Mouse (Mus musculus) small intestine, adult 2 months (tissue): ENCODE results near the gene BC049352. TPM values are rescaled to one million over a fixed set of nuclear protein-coding genes. Genes with fewer than 3 reads are reported as not detected.

Experiments
- H3K27ac ChIP-seq: fragments of 200-500 bp; 2 replicates; pipeline ENCODE4 v1.5.1; 2012; ENCODE audit warnings: low read depth, low read length, control low read depth, inconsistent platforms; ENCODE audit not compliant: insufficient read depth
- H3K27me3 ChIP-seq: fragments of 200-500 bp; 2 replicates; pipeline ENCODE4 v1.6.1; 2012; ENCODE audit warnings: mild to moderate bottlenecking, moderate library complexity, low read length, inconsistent platforms; ENCODE audit not compliant: control insufficient read depth, insufficient read depth
- H3K36me3 ChIP-seq: fragments of 200-500 bp; 2 replicates; pipeline ENCODE4 v1.6.1; 2012; ENCODE audit warnings: mild to moderate bottlenecking, low read length, control low read depth, inconsistent platforms; ENCODE audit not compliant: control insufficient read depth, insufficient read depth
- H3K4me1 ChIP-seq: fragments of 200-500 bp; 2 replicates; pipeline ENCODE4 v1.6.1; 2012; ENCODE audit warnings: low read length, inconsistent platforms, mixed read lengths; ENCODE audit not compliant: control insufficient read depth, insufficient read depth, insufficient read length
- H3K4me3 ChIP-seq: fragments of 200-500 bp; 2 replicates; pipeline ENCODE4 v1.5.1; 2012; ENCODE audit warnings: low read depth, mild to moderate bottlenecking, control low read depth, inconsistent platforms, low read length, moderate library complexity
- CTCF ChIP-seq: fragments of 200-500 bp; IDR thresholded peaks from 2 replicates; pipeline ENCODE4 v1.5.1; 2012; ENCODE audit warnings: low read depth, mild to moderate bottlenecking, control low read depth, inconsistent platforms, low read length, moderate library complexity, mixed read lengths; ENCODE audit not compliant: insufficient replicate concordance, insufficient read length; ENCODE audit errors: extremely low read depth
- POLR2A ChIP-seq: fragments of 200-500 bp; IDR thresholded peaks from 2 replicates; pipeline ENCODE4 v1.6.1; 2012; ENCODE audit warnings: low read depth, mild to moderate bottlenecking, control low read depth, inconsistent platforms, low read length, moderate library complexity
- WGBS: fragments of 180-500 bp; shearing (Covaris S2); methylation state at CpG from one replicate; pipeline ENCODE4 v1.1.7; 2018; 5-methylcytosine and 5-hydroxymethylcytosine counted together
- polyA plus RNA-seq: library from polyadenylated mRNA; depleted of rRNA; stranded (reverse); fragments of >200 nt; gene quantifications from 2 replicates; pipeline ENCODE4 v1.2.3, GENCODE M21; 2012; rRNA removed

BC049352 gene
- 0.10 TPM in 1 of 2 replicates, not detected in the other for polyA plus RNA-seq

GRCm38 (mm10) chr9:45181770-45182169 lies at the start of gene BC049352:
TSS of gene BC049352 (plus strand) at chr9:45182007.
- H3K36me3 ChIP-seq: peaks cover 72% of the 10 kb centered on the region
- H3K27ac ChIP-seq: no peak within 1 kb of the TSS
- WGBS: 25% methylated on average over 2 of the region's 2 CpGs
- no peaks in the 10 kb centered on the region; the same call in 1 of the 2 replicates for H3K4me1 ChIP-seq
- TF ChIP-seq POLR2A: no peak
- no peak for TF ChIP-seq CTCF
- H3K27me3 ChIP-seq: no peaks in the 10 kb centered on the region
- no peak within 1 kb of the TSS for H3K4me3 ChIP-seq

GRCm38 (mm10) chr9:45133484-45134310 lies 48.1 kb upstream of the BC049352 start:
- H3K27ac ChIP-seq: peak overlapping the region; percentile 83

GRCm38 (mm10) chr9:45136442-45137169 lies 45.2 kb upstream of the BC049352 start:
- 60% methylated on average over 7 of the region's 7 CpGs for WGBS
- H3K36me3 ChIP-seq: no peaks in the 10 kb centered on the region
- TF ChIP-seq CTCF (no peak), POLR2A (no peak)
- no peak overlapping the region for H3K4me3 ChIP-seq
- peaks cover 15% of the 10 kb centered on the region for H3K4me1 ChIP-seq
- no peak overlapping the region for H3K27ac ChIP-seq
- H3K27me3 ChIP-seq: peaks cover 18% of the 10 kb centered on the region

More at GRCm38 (mm10) chr9:45133484-45134310, 48.1 kb upstream of the BC049352 start:
- no peak overlapping the region for H3K4me3 ChIP-seq
- 9% methylated on average over 5 of the region's 5 CpGs for WGBS
- H3K27me3 ChIP-seq: peaks cover 9% of the 10 kb centered on the region
- TF ChIP-seq CTCF: peak; percentile 88
- TF ChIP-seq POLR2A: no peak
- no peaks in the 10 kb centered on the region for H3K36me3 ChIP-seq
- H3K4me1 ChIP-seq: peaks cover 13% of the 10 kb centered on the region

GRCm38 (mm10) chr9:45138191-45139032 lies 43.4 kb upstream of the BC049352 start, which contains the start of gene Scn4b:
TSS of gene Scn4b (plus strand) at chr9:45138395.
- Histone ChIP-seq H3K36me3 (no peaks in the 10 kb centered on the region), H3K27ac (no peak within 1 kb of the TSS), H3K4me1 (peaks cover 13% of the 10 kb centered on the region), H3K27me3 (peaks cover 18% of the 10 kb centered on the region), H3K4me3 (peak within 1 kb of the TSS; percentile 61)
- TF ChIP-seq POLR2A: no peak
- TF ChIP-seq CTCF: no peak
- under 1% methylated on average over 76 of the region's 76 CpGs for WGBS

GRCm38 (mm10) chr9:45139082-45139481 lies 42.7 kb upstream of the BC049352 start:
- H3K4me3 ChIP-seq: peak overlapping the region; percentile 61
- 36% methylated on average over 7 of the region's 7 CpGs for WGBS
- peaks cover 18% of the 10 kb centered on the region for H3K27me3 ChIP-seq
- H3K4me1 ChIP-seq: peaks cover 11% of the 10 kb centered on the region
- no peaks in the 10 kb centered on the region for H3K36me3 ChIP-seq
- H3K27ac ChIP-seq: no peak overlapping the region
- TF ChIP-seq CTCF (no peak), POLR2A (no peak)

GRCm38 (mm10) chr9:45140945-45141344 lies 40.9 kb upstream of the BC049352 start:
- 78% methylated on average over 7 of the region's 7 CpGs for WGBS

GRCm38 (mm10) chr9:45142686-45143085 lies 39.1 kb upstream of the BC049352 start:
- Histone ChIP-seq H3K4me1 (peaks cover 11% of the 10 kb centered on the region), H3K27ac (no peak overlapping the region), H3K4me3 (no peak overlapping the region), H3K27me3 (peaks cover 24% of the 10 kb centered on the region), H3K36me3 (no peaks in the 10 kb centered on the region)
- TF ChIP-seq POLR2A (no peak), CTCF (no peak)
- WGBS: 53% methylated on average over 3 of the region's 3 CpGs

More at GRCm38 (mm10) chr9:45140945-45141344, 40.9 kb upstream of the BC049352 start:
- Histone ChIP-seq H3K36me3 (no peaks in the 10 kb centered on the region), H3K27me3 (peaks cover 24% of the 10 kb centered on the region), H3K4me1 (peaks cover 11% of the 10 kb centered on the region), H3K27ac (no peak overlapping the region), H3K4me3 (no peak overlapping the region)
- TF ChIP-seq CTCF (no peak), POLR2A (no peak)
